Mouse (Mus musculus) C3H10T1/2 (cell line): ENCODE data around the gene Zfyve21. TPM values are rescaled to one million over a fixed set of nuclear protein-coding genes. Genes with fewer than 3 reads are reported as not detected.

ENCODE experiments used
- polyA plus RNA-seq, 2 experiments: library from polyadenylated mRNA; unstranded; fragments of >200 nt; fragmentation: generic; extraction: Trizol; gene quantifications; one replicate each; pipeline ENCODE4 v1.2.1; 2012; ENCODE audit warnings: missing spikeins in 2 of 2

Gene Zfyve21
- 10 to 100 TPM; 10.2 to 36.9 TPM for polyA plus RNA-seq

DNA sequence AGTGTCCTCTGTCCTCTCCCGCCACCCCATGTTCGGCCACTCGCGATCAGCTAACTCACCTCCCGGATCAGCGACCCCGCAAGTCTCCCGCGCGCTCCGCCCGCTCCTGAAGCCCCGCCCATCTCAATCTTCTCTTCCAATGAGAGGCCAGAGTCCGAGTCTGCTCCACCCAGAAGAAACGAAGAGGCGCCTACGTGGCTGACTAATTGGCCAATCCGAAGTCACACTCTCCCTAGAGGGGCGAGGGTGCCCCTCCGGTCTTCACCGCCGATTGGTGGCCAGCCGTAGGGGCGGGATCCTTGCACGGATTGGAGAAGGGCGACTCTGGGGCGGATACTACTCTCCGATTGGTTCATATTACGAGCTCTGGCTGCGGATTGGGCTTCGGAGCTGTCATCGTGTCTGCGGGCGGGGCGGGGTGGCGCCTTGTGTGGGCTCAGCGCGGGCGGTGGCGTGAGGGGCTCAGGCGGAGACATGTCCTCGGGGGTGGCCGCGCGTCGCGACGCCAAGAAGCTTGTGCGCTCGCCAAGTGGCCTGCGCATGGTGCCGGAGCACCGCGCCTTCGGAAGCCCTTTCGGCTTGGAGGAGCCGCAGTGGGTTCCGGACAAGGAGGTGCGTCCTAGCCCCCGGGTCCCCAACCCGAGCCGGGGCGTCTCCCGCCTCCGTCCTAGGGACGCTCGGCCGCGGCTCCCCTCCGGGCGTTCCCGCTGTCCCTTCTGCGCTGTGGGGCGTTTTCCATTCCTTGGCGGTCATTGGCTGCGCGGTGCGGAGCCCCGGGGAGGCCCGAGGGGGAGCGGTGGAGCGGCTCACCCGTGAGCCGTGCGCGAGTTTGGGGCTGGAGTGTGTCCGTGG, at the start of gene Zfyve21, which contains the start of gene Xrcc3:
Gene Zfyve21 (plus strand): TSS at position 405 of the 852 bp plus-strand sequence.
Gene Xrcc3 (minus strand): TSS at position 108 of the 852 bp plus-strand sequence.

Other genes starting within 250 kb of the Zfyve21 start
- gene Mark3, start 239.6 kb upstream of the Zfyve21 start, polyA plus RNA-seq: 10 to 100 TPM in 1 of 2 experiments, 1 to 10 TPM in 1; 5.1 to 24.1 TPM
- 1 to 10 TPM in 1 of 2 experiments, under 1 TPM in 1; 0.11 to 1.5 TPM for gene Ckb, start 141.8 kb upstream of the Zfyve21 start, polyA plus RNA-seq
- gene Trmt61a, start 136.1 kb upstream of the Zfyve21 start, polyA plus RNA-seq: 1 to 10 TPM; 4.9 to 9.1 TPM
- gene Bag5, start 100.9 kb upstream of the Zfyve21 start, polyA plus RNA-seq: 10 to 100 TPM in 1 of 2 experiments, 1 to 10 TPM in 1; 3.7 to 22.5 TPM
- 10 to 100 TPM; 19.9 to 33.9 TPM for gene Apopt1, start 100.9 kb upstream of the Zfyve21 start, polyA plus RNA-seq
- 10 to 100 TPM; 43.6 to 71.2 TPM for gene Klc1, start 55.3 kb upstream of the Zfyve21 start, polyA plus RNA-seq
- 1 to 10 TPM; 2.7 to 8.2 TPM for gene Xrcc3, start 297 bp upstream of the Zfyve21 start, polyA plus RNA-seq
- 1 to 10 TPM; 1.1 to 6.1 TPM for gene Ppp1r13b, start 93.9 kb downstream of the Zfyve21 start, polyA plus RNA-seq
- 100 to 1,000 TPM; 184 to 519 TPM for gene Atp5mpl, start 152.8 kb downstream of the Zfyve21 start, polyA plus RNA-seq
- under 1 TPM; 0.01 to 0.05 TPM for gene Tdrd9, start 157.4 kb downstream of the Zfyve21 start, polyA plus RNA-seq
- gene Rd3l, start 167.1 kb downstream of the Zfyve21 start, polyA plus RNA-seq: not detected